Mouse (Mus musculus): ENCODE results near the gene Ccr7. TPM values are rescaled to one million over a fixed set of nuclear protein-coding genes. Genes with fewer than 3 reads are reported as not detected.

Ccr7 gene
- polyA plus RNA-seq, 1 experiment from 2014 or later = 1.5 TPM

- no peak for ATAC-seq (replicated peaks; ENCODE audit: extremely low read depth, insufficient read depth, low FRiP score)
- no peak overlapping the region for H3K4me3 ChIP-seq (ENCODE audit: low read length)
- 63% methylated on average over 2 of the region's 2 CpGs for WGBS
These were observed 16.6 kb upstream of the Ccr7 start for GRCm38 (mm10) chr11:99171442-99171841.

GRCm38 (mm10) chr11:99170547-99171267 is 15.8 kb upstream of the Ccr7 start:
- H3K9ac ChIP-seq (ENCODE audit: low read length) = no peak overlapping the region
- no peaks in the 10 kb centered on the region for H3K27me3 ChIP-seq (ENCODE audit: control insufficient read depth, insufficient read depth, low read length)
- H3K4me2 ChIP-seq (ENCODE audit: low read depth, low read length) = no peak overlapping the region
- H3K9me3 ChIP-seq (replicated peaks; ENCODE audit: control insufficient read depth, low read length) = 0 out of 2 replicates have a peak, but pooled peaks cover 3% of the 10 kb centered on the region
- no peaks in the 10 kb centered on the region for H3K36me3 ChIP-seq (ENCODE audit: control insufficient read depth, insufficient read depth)
- no peak overlapping the region for H3K4me3 ChIP-seq (ENCODE audit: low read length)
- H3K4me1 ChIP-seq (ENCODE audit: control insufficient read depth, insufficient read depth, low read length) = no peaks in the 10 kb centered on the region
- WGBS = 68% methylated on average over 12 of the region's 12 CpGs
- 0 out of 2 replicates have a peak overlapping the region, but pooled peaks have one; percentile 9 for H3K27ac ChIP-seq (ENCODE audit: low read length)
- no peak for ATAC-seq (replicated peaks; ENCODE audit: extremely low read depth, insufficient read depth, low FRiP score)

More at GRCm38 (mm10) chr11:99171442-99171841, 16.6 kb upstream of the Ccr7 start:
- Histone ChIP-seq H3K27ac (ENCODE audit: low read length) (no peak overlapping the region), H3K9me3 (replicated peaks; ENCODE audit: control insufficient read depth, low read length) (0 out of 2 replicates have a peak, but pooled peaks cover 3% of the 10 kb centered on the region), H3K27me3 (ENCODE audit: control insufficient read depth, insufficient read depth, low read length) (no peaks in the 10 kb centered on the region), H3K4me2 (ENCODE audit: low read depth, low read length) (no peak overlapping the region), H3K36me3 (ENCODE audit: control insufficient read depth, insufficient read depth) (no peaks in the 10 kb centered on the region), H3K4me1 (ENCODE audit: control insufficient read depth, insufficient read depth, low read length) (no peaks in the 10 kb centered on the region), H3K9ac (ENCODE audit: low read length) (no peak overlapping the region)

- 90% methylated on average over 6 of the region's 6 CpGs for WGBS
- Histone ChIP-seq H3K9ac (ENCODE audit: low read length) (no peak overlapping the region), H3K27ac (ENCODE audit: low read length) (no peak overlapping the region), H3K4me2 (ENCODE audit: low read depth, low read length) (no peak overlapping the region), H3K9me3 (replicated peaks; ENCODE audit: control insufficient read depth, low read length) (0 out of 2 replicates have a peak, but pooled peaks cover 3% of the 10 kb centered on the region), H3K4me3 (ENCODE audit: low read length) (no peak overlapping the region), H3K27me3 (ENCODE audit: control insufficient read depth, insufficient read depth, low read length) (no peaks in the 10 kb centered on the region), H3K36me3 (ENCODE audit: control insufficient read depth, insufficient read depth) (no peaks in the 10 kb centered on the region), H3K4me1 (ENCODE audit: control insufficient read depth, insufficient read depth, low read length) (no peaks in the 10 kb centered on the region)
- ATAC-seq (replicated peaks; ENCODE audit: extremely low read depth, insufficient read depth, low FRiP score) = no peak
These were observed 15.1 kb upstream of the Ccr7 start for GRCm38 (mm10) chr11:99170005-99170404.

GRCm38 (mm10) chr11:99169438-99169837 is 14.6 kb upstream of the Ccr7 start:
- Histone ChIP-seq H3K9ac (ENCODE audit: low read length) (no peak overlapping the region), H3K27ac (ENCODE audit: low read length) (no peak overlapping the region), H3K27me3 (ENCODE audit: control insufficient read depth, insufficient read depth, low read length) (no peaks in the 10 kb centered on the region), H3K36me3 (ENCODE audit: control insufficient read depth, insufficient read depth) (no peaks in the 10 kb centered on the region), H3K4me3 (ENCODE audit: low read length) (no peak overlapping the region), H3K4me2 (ENCODE audit: low read depth, low read length) (no peak overlapping the region), H3K9me3 (replicated peaks; ENCODE audit: control insufficient read depth, low read length) (0 out of 2 replicates have a peak, but pooled peaks cover 3% of the 10 kb centered on the region), H3K4me1 (ENCODE audit: control insufficient read depth, insufficient read depth, low read length) (no peaks in the 10 kb centered on the region)
- WGBS = 83% methylated on average over 2 of the region's 2 CpGs
- ATAC-seq (replicated peaks; ENCODE audit: extremely low read depth, insufficient read depth, low FRiP score) = no peak

GRCm38 (mm10) chr11:99168030-99168474 is 13.2 kb upstream of the Ccr7 start:
- no peak overlapping the region for H3K4me2 ChIP-seq (ENCODE audit: low read depth, low read length)
- 61% methylated on average over 12 of the region's 12 CpGs for whole genome bisulfite sequencing
- no peaks in the 10 kb centered on the region for H3K36me3 ChIP-seq (ENCODE audit: control insufficient read depth, insufficient read depth)
- no peak for ATAC-seq (replicated peaks; ENCODE audit: extremely low read depth, insufficient read depth, low FRiP score)
- no peaks in the 10 kb centered on the region for H3K9me3 ChIP-seq (replicated peaks; ENCODE audit: control insufficient read depth, low read length)
- H3K27me3 ChIP-seq (ENCODE audit: control insufficient read depth, insufficient read depth, low read length) = no peaks in the 10 kb centered on the region
- no peak overlapping the region for H3K4me3 ChIP-seq (ENCODE audit: low read length)
- H3K9ac ChIP-seq (ENCODE audit: low read length) = no peak overlapping the region
- no peaks in the 10 kb centered on the region for H3K4me1 ChIP-seq (ENCODE audit: control insufficient read depth, insufficient read depth, low read length)
- H3K27ac ChIP-seq (ENCODE audit: low read length) = no peak overlapping the region

- Histone ChIP-seq H3K4me1 (ENCODE audit: control insufficient read depth, insufficient read depth, low read length) (no peaks in the 10 kb centered on the region), H3K4me3 (ENCODE audit: low read length) (no peak overlapping the region), H3K27me3 (ENCODE audit: control insufficient read depth, insufficient read depth, low read length) (no peaks in the 10 kb centered on the region), H3K9me3 (replicated peaks; ENCODE audit: control insufficient read depth, low read length) (no peaks in the 10 kb centered on the region), H3K4me2 (ENCODE audit: low read depth, low read length) (no peak overlapping the region), H3K9ac (ENCODE audit: low read length) (no peak overlapping the region), H3K36me3 (ENCODE audit: control insufficient read depth, insufficient read depth) (no peaks in the 10 kb centered on the region), H3K27ac (ENCODE audit: low read length) (no peak overlapping the region)
- 79% methylated on average over 7 of the region's 7 CpGs for WGBS
- no peak for ATAC-seq (replicated peaks; ENCODE audit: extremely low read depth, insufficient read depth, low FRiP score)
These were observed 12.7 kb upstream of the Ccr7 start for GRCm38 (mm10) chr11:99167576-99167975.

- H3K4me2 ChIP-seq (ENCODE audit: low read depth, low read length) = no peak overlapping the region
- 86% methylated on average over 7 of the region's 7 CpGs for WGBS
- H3K36me3 ChIP-seq (ENCODE audit: control insufficient read depth, insufficient read depth) = no peaks in the 10 kb centered on the region
- H3K27ac ChIP-seq (ENCODE audit: low read length) = no peak overlapping the region
- H3K9me3 ChIP-seq (replicated peaks; ENCODE audit: control insufficient read depth, low read length) = no peaks in the 10 kb centered on the region
- H3K9ac ChIP-seq (ENCODE audit: low read length) = no peak overlapping the region
- no peaks in the 10 kb centered on the region for H3K27me3 ChIP-seq (ENCODE audit: control insufficient read depth, insufficient read depth, low read length)
- no peak for ATAC-seq (replicated peaks; ENCODE audit: extremely low read depth, insufficient read depth, low FRiP score)
- no peaks in the 10 kb centered on the region for H3K4me1 ChIP-seq (ENCODE audit: control insufficient read depth, insufficient read depth, low read length)
- no peak overlapping the region for H3K4me3 ChIP-seq (ENCODE audit: low read length)
These were observed 11.4 kb upstream of the Ccr7 start for GRCm38 (mm10) chr11:99166241-99166640.

- ATAC-seq (replicated peaks; ENCODE audit: extremely low read depth, insufficient read depth, low FRiP score) = no peak
- H3K4me3 ChIP-seq (ENCODE audit: low read length) = no peak overlapping the region
- no peaks in the 10 kb centered on the region for H3K9me3 ChIP-seq (replicated peaks; ENCODE audit: control insufficient read depth, low read length)
- H3K9ac ChIP-seq (ENCODE audit: low read length) = no peak overlapping the region
- no peak overlapping the region for H3K4me2 ChIP-seq (ENCODE audit: low read depth, low read length)
- no peaks in the 10 kb centered on the region for H3K36me3 ChIP-seq (ENCODE audit: control insufficient read depth, insufficient read depth)
- H3K27me3 ChIP-seq (ENCODE audit: control insufficient read depth, insufficient read depth, low read length) = no peaks in the 10 kb centered on the region
- WGBS = 66% methylated on average over 11 of the region's 11 CpGs
- H3K27ac ChIP-seq (ENCODE audit: low read length) = no peak overlapping the region
- H3K4me1 ChIP-seq (ENCODE audit: control insufficient read depth, insufficient read depth, low read length) = no peaks in the 10 kb centered on the region
These were observed 10.3 kb upstream of the Ccr7 start for GRCm38 (mm10) chr11:99165031-99165752.

Data from heart, embryonic 16.5 days (tissue).